Mouse (Mus musculus): ENCODE results near the gene Zfp541. TPM values are rescaled to one million over a fixed set of nuclear protein-coding genes. Genes with fewer than 3 reads are reported as not detected.

Gene Zfp541
- polyA plus RNA-seq, 1 experiment from 2014 or later: 0.06 TPM

Other genes with a start within 250 kb of the Zfp541 start
- gene Obox6, start 222.1 kb upstream of the Zfp541 start, polyA plus RNA-seq (2015; fragmentation: Nextera tagmentation; extraction: Ambion mirVana): not detected in 2 replicates
- not detected in 2 replicates for gene Crx, start 181.8 kb upstream of the Zfp541 start, polyA plus RNA-seq (2015; fragmentation: Nextera tagmentation; extraction: Ambion mirVana)
- gene Crxos, start 179.2 kb upstream of the Zfp541 start, polyA plus RNA-seq (2015; fragmentation: Nextera tagmentation; extraction: Ambion mirVana): not detected in 2 replicates
- 755 and 791 TPM in 2 replicates for gene Selenow, start 139.4 kb upstream of the Zfp541 start, polyA plus RNA-seq (2015; fragmentation: Nextera tagmentation; extraction: Ambion mirVana)
- 185 and 189 TPM in 2 replicates for gene Nop53, start 115.7 kb upstream of the Zfp541 start, polyA plus RNA-seq (2015; fragmentation: Nextera tagmentation; extraction: Ambion mirVana)
- gene Ehd2, start 94.2 kb upstream of the Zfp541 start, polyA plus RNA-seq (2015; fragmentation: Nextera tagmentation; extraction: Ambion mirVana): 95.0 and 109 TPM in 2 replicates
- 5.9 TPM in 2 replicates for gene Bicra, start 13.9 kb upstream of the Zfp541 start, polyA plus RNA-seq (2015; fragmentation: Nextera tagmentation; extraction: Ambion mirVana)
- 167 and 202 TPM in 2 replicates for gene Napa, start 36.6 kb downstream of the Zfp541 start, polyA plus RNA-seq (2015; fragmentation: Nextera tagmentation; extraction: Ambion mirVana)
- 28.3 and 31.7 TPM in 2 replicates for gene Kptn, start 58.1 kb downstream of the Zfp541 start, polyA plus RNA-seq (2015; fragmentation: Nextera tagmentation; extraction: Ambion mirVana)
- 0.08 and 0.10 TPM in 2 replicates for gene Slc8a2, start 68.0 kb downstream of the Zfp541 start, polyA plus RNA-seq (2015; fragmentation: Nextera tagmentation; extraction: Ambion mirVana)
- gene Meis3, start 113.3 kb downstream of the Zfp541 start, polyA plus RNA-seq (2015; fragmentation: Nextera tagmentation; extraction: Ambion mirVana): 19.5 and 19.8 TPM in 2 replicates
- 13.8 and 14.9 TPM in 2 replicates for gene Dhx34, start 160.2 kb downstream of the Zfp541 start, polyA plus RNA-seq (2015; fragmentation: Nextera tagmentation; extraction: Ambion mirVana)
- 0.44 and 0.53 TPM in 2 replicates for gene C5ar2, start 182.3 kb downstream of the Zfp541 start, polyA plus RNA-seq (2015; fragmentation: Nextera tagmentation; extraction: Ambion mirVana)
- gene C5ar1, start 197.7 kb downstream of the Zfp541 start, polyA plus RNA-seq (2015; fragmentation: Nextera tagmentation; extraction: Ambion mirVana): 3.4 and 3.6 TPM in 2 replicates
- 12.1 and 12.3 TPM in 2 replicates for gene Inafm1, start 211.8 kb downstream of the Zfp541 start, polyA plus RNA-seq (2015; fragmentation: Nextera tagmentation; extraction: Ambion mirVana)
- gene Ccdc9, start 225.0 kb downstream of the Zfp541 start, polyA plus RNA-seq (2015; fragmentation: Nextera tagmentation; extraction: Ambion mirVana): 20.1 and 25.9 TPM in 2 replicates
- gene Bbc3, start 246.6 kb downstream of the Zfp541 start, polyA plus RNA-seq (2015; fragmentation: Nextera tagmentation; extraction: Ambion mirVana): 12.4 and 14.3 TPM in 2 replicates